Mouse (Mus musculus): ENCODE measurements around the gene Eif3d. TPM values are rescaled to one million over a fixed set of nuclear protein-coding genes. Genes with fewer than 3 reads are reported as not detected.

Eif3d gene
- total RNA-seq (2023), result 149 to 164 TPM (median 160 TPM) in 4 replicates

DNA sequence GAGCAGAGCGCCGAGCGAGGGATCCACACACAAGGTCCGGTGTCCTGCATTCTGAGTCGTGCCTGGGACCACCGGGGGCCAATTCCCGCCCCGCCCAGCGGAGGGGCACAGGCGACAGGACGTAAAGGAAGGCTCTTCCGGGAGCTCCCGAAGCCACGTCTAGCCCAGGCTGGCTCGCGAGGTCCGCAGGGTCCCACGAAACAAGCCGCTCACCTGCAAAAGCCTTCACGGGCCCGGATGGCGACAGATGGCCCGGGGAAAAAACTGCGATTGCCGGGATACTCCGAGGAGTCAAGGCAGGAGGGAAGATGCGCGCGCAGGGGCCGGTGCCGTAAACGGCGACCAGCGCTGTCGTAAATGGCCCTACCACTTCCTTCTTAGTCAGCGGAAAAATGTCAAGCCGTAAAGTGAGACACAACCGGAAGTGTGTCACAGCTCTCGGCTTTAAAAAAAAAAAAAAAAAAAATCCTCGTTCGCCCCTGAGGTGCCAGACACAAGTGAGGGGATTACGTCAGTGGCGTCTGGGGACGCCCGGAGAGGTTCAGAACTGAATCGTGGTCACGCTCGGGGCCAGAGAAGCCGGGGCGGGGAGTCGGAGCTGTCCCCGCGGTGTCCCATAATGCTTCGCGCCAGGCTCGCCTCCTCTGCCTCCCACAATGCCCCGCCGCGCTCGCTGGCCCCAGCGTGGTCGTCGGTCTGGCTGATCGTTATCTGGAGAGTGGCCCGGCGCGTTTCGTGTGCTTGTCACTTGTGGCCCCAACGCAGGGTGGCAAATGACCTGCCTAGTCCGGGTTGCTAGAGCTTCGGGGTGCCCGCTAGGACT lies at the start of gene Eif3d:
Gene Eif3d (minus strand): TSS at position 344 of the 823 bp plus-strand sequence.

DNA sequence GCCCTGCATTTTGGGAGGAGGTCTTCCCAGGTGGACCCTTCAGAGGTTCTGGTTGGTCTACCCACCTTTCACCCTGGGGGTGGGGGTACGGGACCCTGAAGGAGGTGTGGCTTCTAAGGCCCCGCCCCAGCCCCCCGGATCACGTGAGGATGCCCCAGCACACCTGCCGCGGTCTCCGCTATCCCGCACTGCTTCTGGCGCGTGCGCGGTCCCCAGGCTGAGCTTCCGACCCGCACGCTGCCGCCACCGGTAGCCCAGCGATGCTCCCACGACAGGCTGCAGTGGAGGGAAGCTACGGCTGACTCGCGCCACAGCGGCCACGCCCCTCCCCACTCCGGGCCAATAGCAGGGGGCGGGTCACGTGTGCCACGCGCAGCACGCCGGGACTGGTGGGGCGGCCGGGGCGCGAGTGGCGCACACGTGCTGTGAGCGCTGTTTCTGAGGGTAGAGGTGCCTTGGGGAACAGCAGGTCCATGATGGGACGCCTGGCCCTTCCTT lies 14.2 kb downstream of the Eif3d start, which contains the start of gene Foxred2:
Gene Foxred2 (minus strand): TSS at position 319 of the 498 bp plus-strand sequence.

DNA sequence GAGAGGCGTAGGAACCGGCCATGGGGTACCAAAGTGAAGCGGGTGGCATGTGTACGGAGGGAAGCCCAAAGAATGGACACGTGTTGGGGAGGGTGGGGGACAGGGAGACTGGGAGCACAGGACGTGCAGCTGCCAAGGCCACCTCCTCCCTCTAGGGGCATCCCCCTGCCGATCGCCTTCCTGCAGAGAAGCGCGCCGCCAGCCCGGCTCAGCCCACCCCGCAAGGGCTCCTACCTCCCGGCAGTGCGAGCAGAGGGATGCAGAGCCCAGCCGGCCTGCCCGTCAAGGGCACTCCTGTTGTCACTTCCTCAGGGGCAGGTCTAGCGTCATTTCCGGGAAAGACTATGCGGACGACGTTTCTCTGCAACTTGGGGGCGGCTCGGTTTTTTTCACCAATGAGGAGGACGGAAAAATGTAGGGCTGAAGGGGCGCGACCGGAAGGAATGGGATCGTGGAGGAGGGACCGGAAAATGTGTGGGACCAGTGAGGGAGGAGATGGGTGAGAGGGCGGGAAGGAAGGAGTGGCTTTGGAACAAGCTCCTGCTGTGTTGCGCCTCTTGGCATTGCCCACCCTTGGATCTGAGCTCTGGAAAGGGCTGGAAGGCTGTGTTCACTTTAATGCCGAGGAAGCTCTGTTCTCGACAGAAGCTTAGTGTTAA lies 41.8 kb downstream of the Eif3d start, which contains the start of gene Txn2:
Gene Txn2 (minus strand): TSS at position 334 of the 659 bp plus-strand sequence.

Other genes with a start within 250 kb of the Eif3d start
- not detected in 4 replicates for gene Apol9b, start 241.8 kb downstream of the Eif3d start, total RNA-seq (2023)
- gene Apol8, start 213.8 kb downstream of the Eif3d start, total RNA-seq (2023), result 8.1 to 12.6 TPM (median 10.2 TPM) in 4 replicates
- gene Myh9, start 128.6 kb downstream of the Eif3d start, total RNA-seq (2023), result 754 to 822 TPM (median 807 TPM) in 4 replicates
- 78.2 to 91.2 TPM (median 90.6 TPM) in 4 replicates for gene Txn2, start 41.8 kb downstream of the Eif3d start, total RNA-seq (2023)
- 9.8 to 11.6 TPM (median 10.9 TPM) in 4 replicates for gene Foxred2, start 14.1 kb downstream of the Eif3d start, total RNA-seq (2023)
- not detected in 4 replicates for gene Cacng2, start 149.2 kb upstream of the Eif3d start, total RNA-seq (2023)
- gene Ift27, start 203.3 kb upstream of the Eif3d start, total RNA-seq (2023), result 31.4 to 39.8 TPM (median 35.4 TPM) in 4 replicates
- not detected in 4 replicates for gene Pvalb, start 235.6 kb upstream of the Eif3d start, total RNA-seq (2023)